In the genomic region with DNA sequence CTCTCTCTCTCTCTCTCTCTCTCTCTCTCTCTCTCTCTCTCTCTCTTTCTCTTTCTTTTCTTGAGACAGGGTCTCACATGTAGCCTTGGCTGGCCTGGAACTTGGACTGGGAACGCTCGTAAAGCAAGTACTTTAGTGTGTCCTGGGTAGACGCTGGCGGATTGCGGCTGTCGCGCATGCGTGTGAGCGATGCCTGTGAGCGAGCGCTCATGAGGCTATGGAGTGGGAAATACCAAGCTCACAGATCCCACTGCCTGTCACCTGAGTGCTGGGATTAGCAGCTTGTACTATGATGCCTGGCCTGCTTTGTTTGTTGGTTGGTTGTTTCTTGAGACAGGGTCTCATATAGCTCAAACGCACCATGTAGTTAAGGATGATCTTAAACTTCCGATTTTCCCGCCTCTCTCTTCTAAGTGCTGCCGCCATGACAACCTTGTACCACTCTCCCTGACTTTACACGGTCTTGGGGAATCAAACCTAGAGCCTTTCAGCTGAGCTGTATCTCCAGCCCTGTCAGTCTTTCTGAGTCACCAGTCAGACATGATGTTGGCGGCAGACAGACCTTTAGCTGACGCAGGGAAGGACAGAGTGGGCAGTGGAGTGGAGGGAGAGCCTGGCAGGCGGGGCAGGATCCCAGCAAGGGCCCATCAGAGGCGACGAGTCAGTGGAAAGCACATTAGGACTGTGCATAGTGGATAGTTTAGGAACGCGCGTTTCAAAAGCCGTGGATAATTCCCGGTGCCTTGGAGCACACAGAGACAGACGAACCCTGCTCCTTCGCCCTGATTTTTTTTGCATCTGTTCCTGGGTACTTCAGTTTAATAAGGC, we compare ENCODE assay signal across 8 mouse cellular contexts. TPM values are rescaled to one million over a fixed set of nuclear protein-coding genes. Genes with fewer than 3 reads are reported as not detected.
DNase-seq lines count a peak whose midpoint lies in the region; ATAC-seq lines count a peak whose summit lies in the region.

No protein-coding gene starts in this region.

- H3K27ac ChIP-seq in kidney, embryonic 15.5 days, result peak overlapping the region; percentile 41
- no peak overlapping the region for H3K27ac ChIP-seq in forebrain, embryonic 15.5 days (replicated peaks)
- peak overlapping the region; percentile 61 for H3K27ac ChIP-seq in midbrain, embryonic 10.5 days (replicated peaks)

- ATAC-seq in kidney, embryonic 15.5 days (replicated peaks; ENCODE audit: low FRiP score), result no peak; the same call in 1 of the 2 replicates
- ATAC-seq in forebrain, embryonic 15.5 days (replicated peaks), result 0 out of 2 replicates have a peak, but pooled peaks have one; percentile 32

- DNase-seq in kidney, adult 18-20 months, result no peak
- DNase-seq in adrenal gland, postnatal 10 days, result peak; percentile 57
- DNase-seq in midbrain, embryonic 10.5 days (ENCODE audit: low spot score), result peak; percentile 45
- no peak for DNase-seq in layer of hippocampus, adult 11-12 months (ENCODE audit: low spot score)
- no peak for DNase-seq in left cerebral cortex, postnatal 25 days (ENCODE audit: low spot score in 2 of 2)
- no peak for DNase-seq in right cerebral cortex, postnatal 10 days (ENCODE audit: low spot score in 2 of 2)

- 64% methylated on average over 28 of the region's 28 CpGs for WGBS in kidney, embryonic 15.5 days
- WGBS in forebrain, embryonic 15.5 days, result 63% methylated on average over 28 of the region's 28 CpGs
- WGBS in midbrain, embryonic 10.5 days, result 62% methylated on average over 28 of the region's 28 CpGs

- H3K4me1 ChIP-seq in kidney, embryonic 15.5 days, result peaks cover 21% of the 10 kb centered on the region
- peaks cover 9% of the 10 kb centered on the region for H3K4me1 ChIP-seq in forebrain, embryonic 15.5 days
- peaks cover 18% of the 10 kb centered on the region for H3K4me1 ChIP-seq in midbrain, embryonic 10.5 days

- H3K4me3 ChIP-seq in kidney, embryonic 15.5 days (replicated peaks), result peak overlapping the region; percentile 13; the same call in 1 of the 2 replicates
- H3K4me3 ChIP-seq in forebrain, embryonic 15.5 days, result peak overlapping the region; percentile 8; the same call in 1 of the 2 replicates
- H3K4me3 ChIP-seq in midbrain, embryonic 10.5 days, result peak overlapping the region; percentile 40

- peak overlapping the region; percentile 47 for H3K4me2 ChIP-seq in kidney, embryonic 15.5 days
- H3K4me2 ChIP-seq in forebrain, embryonic 15.5 days (replicated peaks), result peak overlapping the region; percentile 31

- intact Hi-C loops in left cerebral cortex, postnatal 25 days (cut with DNase I), result no loop called here

- H3K36me3 ChIP-seq in kidney, embryonic 15.5 days, result no peaks in the 10 kb centered on the region
- H3K36me3 ChIP-seq in forebrain, embryonic 15.5 days, result no peaks in the 10 kb centered on the region
- H3K36me3 ChIP-seq in midbrain, embryonic 10.5 days, result no peaks in the 10 kb centered on the region

- H3K9me3 ChIP-seq in kidney, embryonic 15.5 days (replicated peaks), result 0 out of 2 replicates have a peak, but pooled peaks cover under 1% of the 10 kb centered on the region
- no peaks in the 10 kb centered on the region for H3K9me3 ChIP-seq in forebrain, embryonic 15.5 days
- H3K9me3 ChIP-seq in midbrain, embryonic 10.5 days (replicated peaks), result no peaks in the 10 kb centered on the region; the same call in 1 of the 2 replicates

- H3K9ac ChIP-seq in kidney, embryonic 15.5 days, result no peak overlapping the region
- no peak overlapping the region for H3K9ac ChIP-seq in forebrain, embryonic 15.5 days (replicated peaks)

- H3K27me3 ChIP-seq in kidney, embryonic 15.5 days, result no peaks in the 10 kb centered on the region
- no peaks in the 10 kb centered on the region for H3K27me3 ChIP-seq in forebrain, embryonic 15.5 days
- H3K27me3 ChIP-seq in midbrain, embryonic 10.5 days (ENCODE audit: low read depth, poor library complexity, severe bottlenecking), result no peaks in the 10 kb centered on the region

RNA-seq across cellular contexts. Expression of a gene that starts 50.4 kb away (rescaled TPM):
- 28.6 and 30.8 TPM in 2 replicates for polyA plus RNA-seq in kidney, embryonic 15.5 days (2015; fragmentation: Nextera tagmentation; extraction: Ambion mirVana)
- 10 to 100 TPM; 72.8 to 88.4 TPM for total RNA-seq in adrenal gland, postnatal 10 days (2021)
- 29.2 and 29.7 TPM in 2 replicates for polyA plus RNA-seq in forebrain, embryonic 15.5 days (2015; fragmentation: Nextera tagmentation; extraction: Ambion mirVana)
- 25.9 and 29.7 TPM in 2 replicates for polyA plus RNA-seq in midbrain, embryonic 10.5 days (2016; fragmentation: Nextera tagmentation; extraction: Ambion mirVana)
- 10 to 100 TPM; 48.8 to 59.7 TPM for total RNA-seq in left cerebral cortex, postnatal 25 days (2021)

RNA-seq across cellular contexts. Expression of a gene that starts 51.1 kb away (rescaled TPM):
- 5.3 and 6.4 TPM in 2 replicates for polyA plus RNA-seq in kidney, embryonic 15.5 days (2015; fragmentation: Nextera tagmentation; extraction: Ambion mirVana)
- 1 to 10 TPM; 3.1 to 3.7 TPM for total RNA-seq in adrenal gland, postnatal 10 days (2021)
- polyA plus RNA-seq in forebrain, embryonic 15.5 days (2015; fragmentation: Nextera tagmentation; extraction: Ambion mirVana), result 1.2 and 1.8 TPM in 2 replicates
- 1.1 and 1.8 TPM in 2 replicates for polyA plus RNA-seq in midbrain, embryonic 10.5 days (2016; fragmentation: Nextera tagmentation; extraction: Ambion mirVana)
- total RNA-seq in left cerebral cortex, postnatal 25 days (2021), result 1 to 10 TPM; 3.0 to 3.3 TPM

Comparison
In these comparisons a context has a peak if more than half of its experiments do, and no peak if none do; other contexts are left out.
1. DNase-seq: peak in adrenal gland, postnatal 10 days (single experiment) and midbrain, embryonic 10.5 days (single experiment); none in kidney, adult 18-20 months (single experiment), layer of hippocampus, adult 11-12 months (single experiment), left cerebral cortex, postnatal 25 days (0 of 2) and right cerebral cortex, postnatal 10 days (0 of 2).
2. Peak in every context shown above with its lines, with median percentiles within 50 percentile points of each other: H3K4me3 ChIP-seq.